Mouse (Mus musculus) cortical plate, adult 2 months (tissue): ENCODE measurements at regions not wholly inside any gene's neighbourhood (a gene's known extent, or its start where the extent isn't known, plus 50 kb on each side); places are given as distances from the start of the nearest gene placed in this dataset.

Source experiments
- CTCF ChIP-seq: fragments of 200-500 bp; IDR thresholded peaks from 2 replicates; pipeline ENCODE4 v1.5.1; 2011; ENCODE audit warnings: mild to moderate bottlenecking, control low read depth, low read length; ENCODE audit not compliant: insufficient read depth; ENCODE audit errors: extremely low read depth
- POLR2A ChIP-seq: fragments of 200-500 bp; IDR thresholded peaks from 2 replicates; pipeline ENCODE4 v1.6.1; 2011; ENCODE audit warnings: mild to moderate bottlenecking, low read length, control low read depth; ENCODE audit not compliant: insufficient read depth; ENCODE audit errors: extremely low read depth

GRCm38 (mm10) chr8:78889708-78890107, 68.8 kb upstream of the Lsm6 start:
- TF ChIP-seq CTCF (no peak), POLR2A (no peak)
